Mouse (Mus musculus) liver, embryonic 14.5 days (tissue): ENCODE measurements around the gene Tmprss9.

Source experiments
- CTCF ChIP-seq: IDR thresholded peaks from 2 replicates; pipeline ENCODE4 v1.5.1; 2016; ENCODE audit warnings: antibody characterized with exemption, low read depth, control low read depth
- EP300 ChIP-seq: IDR thresholded peaks from 2 replicates; pipeline ENCODE4 v1.6.1; 2016; ENCODE audit warnings: antibody characterized with exemption, low read depth

DNA sequence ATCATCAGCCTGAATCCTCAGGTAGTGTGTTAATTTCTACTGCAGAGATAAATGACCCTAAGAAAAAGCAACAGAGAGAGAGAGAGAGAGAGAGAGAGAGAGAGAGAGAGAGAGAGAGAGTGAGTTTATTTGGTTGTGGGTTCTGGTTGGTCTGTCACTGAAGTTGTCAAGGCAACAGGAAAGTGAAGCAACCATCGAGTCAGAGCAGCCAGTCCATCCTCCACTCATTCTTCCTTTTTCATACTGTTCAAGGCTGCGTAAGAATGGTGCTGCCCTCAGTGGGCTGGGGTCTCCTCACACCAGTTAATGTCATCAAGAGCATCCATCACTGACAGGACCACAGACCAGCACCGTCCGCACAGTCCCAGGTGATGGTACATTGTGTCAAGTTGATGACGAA is 72.6 kb downstream of the Tmprss9 start:
- TF ChIP-seq CTCF (no peak), EP300 (no peak)
